Mouse (Mus musculus) hindbrain, embryonic 11.5 days (tissue): ENCODE measurements at regions not wholly inside any gene's neighbourhood (a gene's known extent, or its start where the extent isn't known, plus 50 kb on each side); places are given as distances from the start of the nearest gene placed in this dataset.

Experiments
- ATAC-seq: fragments of 200-750 bp; cut with Nextera tagmentation; 2 replicates; pipeline ENCODE4 v1.8.0; 2017; ENCODE audit warnings: mild to moderate bottlenecking, moderate TSS enrichment, moderate library complexity; ENCODE audit not compliant: low FRiP score
- DNase-seq: peaks from one replicate; pipeline ENCODE4 v3.0.0-alpha.2; 2015; ENCODE audit warnings: low spot score
- H3K27ac ChIP-seq: fragments of 300-500 bp; sonication (generic); 2 replicates; pipeline ENCODE4 v1.5.1; 2014; ENCODE audit warnings: mild to moderate bottlenecking, low read depth, low read length
- H3K27me3 ChIP-seq: fragments of 300-500 bp; sonication (generic); 2 replicates; pipeline ENCODE4 v1.6.1; 2014; ENCODE audit warnings: mild to moderate bottlenecking, low read length, moderate library complexity, mixed read lengths; ENCODE audit not compliant: control insufficient read depth, insufficient read depth
- H3K36me3 ChIP-seq: fragments of 300-500 bp; sonication (generic); 2 replicates; pipeline ENCODE4 v1.6.1; 2014; ENCODE audit warnings: mild to moderate bottlenecking, low read length, moderate library complexity, mixed read lengths; ENCODE audit not compliant: control insufficient read depth, insufficient read depth
- H3K4me1 ChIP-seq: fragments of 300-500 bp; sonication (generic); replicated peaks from 2 replicates; pipeline ENCODE4 v1.6.1; 2014; ENCODE audit warnings: low read length, mixed read lengths; ENCODE audit not compliant: control insufficient read depth, insufficient read depth
- H3K4me2 ChIP-seq: fragments of 300-500 bp; sonication (generic); replicated peaks from 2 replicates; pipeline ENCODE4 v1.6.1; 2014; ENCODE audit warnings: mild to moderate bottlenecking, low read depth, low read length
- H3K4me3 ChIP-seq: fragments of 300-500 bp; sonication (generic); 2 replicates; pipeline ENCODE4 v1.5.1; 2014; ENCODE audit warnings: low read depth, low read length
- H3K9ac ChIP-seq: fragments of 300-500 bp; sonication (generic); 2 replicates; pipeline ENCODE4 v1.6.1; 2014; ENCODE audit warnings: low read depth, low read length
- H3K9me3 ChIP-seq: fragments of 300-500 bp; sonication (generic); 2 replicates; pipeline ENCODE4 v1.6.1; 2016; ENCODE audit warnings: low read length; ENCODE audit not compliant: control insufficient read depth
- WGBS: fragments of 180-500 bp; shearing (Covaris S2); extraction: QIAGEN DNeasy Blood & Tissue Kit; methylation state at CpG from one replicate; pipeline ENCODE4 v1.1.7; 2014; 5-methylcytosine and 5-hydroxymethylcytosine counted together

- WGBS, result 9% methylated on average over 1 of the region's 1 CpGs
- Histone ChIP-seq H3K36me3 (no peaks in the 10 kb centered on the region), H3K4me1 (no peaks in the 10 kb centered on the region), H3K9ac (no peak overlapping the region), H3K27ac (no peak overlapping the region), H3K4me2 (no peak overlapping the region), H3K27me3 (no peaks in the 10 kb centered on the region), H3K9me3 (no peaks in the 10 kb centered on the region), H3K4me3 (no peak overlapping the region)
- peak; percentile 27; the same call in 1 of the 2 replicates for ATAC-seq
- DNase-seq, result peak; percentile 2
These were observed 1105.2 kb downstream of the Ntrk3 start for GRCm38 (mm10) chr7:77632656-77633055.

- H3K36me3 ChIP-seq, result no peaks in the 10 kb centered on the region
- no peaks in the 10 kb centered on the region for H3K27me3 ChIP-seq
- no peak overlapping the region for H3K4me2 ChIP-seq
- H3K4me1 ChIP-seq, result no peaks in the 10 kb centered on the region
- no peak overlapping the region for H3K9ac ChIP-seq
- no peak overlapping the region for H3K4me3 ChIP-seq
- peak; percentile 35; the same call in 1 of the 2 replicates for ATAC-seq
- no peak overlapping the region for H3K27ac ChIP-seq
- DNase-seq, result peak; percentile 6
- WGBS, result 33% methylated on average over 4 of the region's 4 CpGs
- H3K9me3 ChIP-seq, result no peaks in the 10 kb centered on the region
These were observed 1114.3 kb downstream of the Ntrk3 start for GRCm38 (mm10) chr7:77623491-77623890.

GRCm38 (mm10) chr7:77622934-77623333 lies 1114.9 kb downstream of the Ntrk3 start:
- no peak; the same call in 1 of the 2 replicates for ATAC-seq
- DNase-seq, result no peak
- no peaks in the 10 kb centered on the region for H3K36me3 ChIP-seq
- H3K9me3 ChIP-seq, result no peaks in the 10 kb centered on the region
- H3K9ac ChIP-seq, result no peak overlapping the region
- no peak overlapping the region for H3K4me3 ChIP-seq
- H3K27me3 ChIP-seq, result no peaks in the 10 kb centered on the region
- no peak overlapping the region for H3K27ac ChIP-seq
- H3K4me1 ChIP-seq, result no peaks in the 10 kb centered on the region
- H3K4me2 ChIP-seq, result no peak overlapping the region

GRCm38 (mm10) chr7:77572872-77573271 lies 1164.9 kb downstream of the Ntrk3 start:
- no peaks in the 10 kb centered on the region for H3K36me3 ChIP-seq
- DNase-seq (no peak), ATAC-seq (no peak)
- no peaks in the 10 kb centered on the region for H3K27me3 ChIP-seq
- no peak overlapping the region for H3K27ac ChIP-seq
- H3K9me3 ChIP-seq, result no peaks in the 10 kb centered on the region
- no peak overlapping the region for H3K9ac ChIP-seq
- WGBS, result 72% methylated on average over 1 of the region's 1 CpGs
- H3K4me3 ChIP-seq, result no peak overlapping the region
- H3K4me1 ChIP-seq, result no peaks in the 10 kb centered on the region
- H3K4me2 ChIP-seq, result no peak overlapping the region

GRCm38 (mm10) chr7:77559095-77559494 lies 1178.7 kb downstream of the Ntrk3 start:
- Histone ChIP-seq H3K27me3 (no peaks in the 10 kb centered on the region), H3K9me3 (no peaks in the 10 kb centered on the region), H3K4me1 (no peaks in the 10 kb centered on the region), H3K4me2 (no peak overlapping the region), H3K36me3 (no peaks in the 10 kb centered on the region), H3K9ac (no peak overlapping the region), H3K27ac (no peak overlapping the region), H3K4me3 (no peak overlapping the region)
- ATAC-seq (no peak), DNase-seq (no peak)
- WGBS, result 70% methylated on average over 1 of the region's 1 CpGs

- Histone ChIP-seq H3K27me3 (no peaks in the 10 kb centered on the region), H3K4me3 (no peak overlapping the region), H3K4me1 (no peaks in the 10 kb centered on the region), H3K4me2 (no peak overlapping the region), H3K9me3 (no peaks in the 10 kb centered on the region), H3K9ac (no peak overlapping the region), H3K27ac (no peak overlapping the region), H3K36me3 (no peaks in the 10 kb centered on the region)
- no peak for DNase-seq
- ATAC-seq, result no peak
- WGBS, result 80% methylated on average over 4 of the region's 4 CpGs
These were observed 1179.3 kb downstream of the Ntrk3 start for GRCm38 (mm10) chr7:77558536-77558935.

GRCm38 (mm10) chr7:77536890-77537289 lies 1200.9 kb downstream of the Ntrk3 start:
- DNase-seq, result no peak
- Histone ChIP-seq H3K4me1 (no peaks in the 10 kb centered on the region), H3K27me3 (no peaks in the 10 kb centered on the region), H3K27ac (no peak overlapping the region), H3K4me2 (no peak overlapping the region), H3K36me3 (no peaks in the 10 kb centered on the region), H3K9me3 (no peaks in the 10 kb centered on the region), H3K4me3 (no peak overlapping the region), H3K9ac (no peak overlapping the region)
- ATAC-seq, result no peak
- 59% methylated on average over 5 of the region's 5 CpGs for WGBS

GRCm38 (mm10) chr7:77527906-77528305 lies 1209.9 kb downstream of the Ntrk3 start:
- Histone ChIP-seq H3K9ac (no peak overlapping the region), H3K27ac (no peak overlapping the region), H3K4me2 (no peak overlapping the region), H3K4me1 (no peaks in the 10 kb centered on the region), H3K9me3 (no peaks in the 10 kb centered on the region), H3K36me3 (no peaks in the 10 kb centered on the region), H3K27me3 (no peaks in the 10 kb centered on the region), H3K4me3 (no peak overlapping the region)
- 68% methylated on average over 5 of the region's 5 CpGs for WGBS
- ATAC-seq (no peak), DNase-seq (no peak)

- no peaks in the 10 kb centered on the region for H3K9me3 ChIP-seq
- WGBS, result 71% methylated on average over 2 of the region's 2 CpGs
- H3K4me2 ChIP-seq, result no peak overlapping the region
- no peak overlapping the region for H3K9ac ChIP-seq
- no peaks in the 10 kb centered on the region for H3K36me3 ChIP-seq
- no peak for ATAC-seq
- no peaks in the 10 kb centered on the region for H3K27me3 ChIP-seq
- H3K4me1 ChIP-seq, result no peaks in the 10 kb centered on the region
- DNase-seq, result no peak
- no peak overlapping the region for H3K27ac ChIP-seq
- H3K4me3 ChIP-seq, result no peak overlapping the region
These were observed 1228.2 kb downstream of the Ntrk3 start for GRCm38 (mm10) chr7:77509586-77509985.
